In genomic region chr9:62344545-62344944, GRCm38 (mm10) we compare ENCODE assay signal across 8 mouse cellular contexts. TPM values are rescaled to one million over a fixed set of nuclear protein-coding genes. Genes with fewer than 3 reads are reported as not detected.
A peak's percentile ranks its signal among the peaks of the same experiment; 100 is the strongest.
DNase-seq lines count a peak whose midpoint lies in the region; ATAC-seq and TF ChIP-seq lines count a peak whose summit lies in the region.

No protein-coding gene starts in this region.

- no peak for TF ChIP-seq EP300 in lung, postnatal 0 days (IDR thresholded peaks at IDR 0.05)

- no peak for TF ChIP-seq CTCF in lung, postnatal 0 days (IDR thresholded peaks at IDR 0.05)

- H3K27ac ChIP-seq in heart, embryonic 16.5 days (ENCODE audit: low read length): peak overlapping the region; percentile 99
- peak overlapping the region; percentile 100 for H3K27ac ChIP-seq in lung, postnatal 0 days (ENCODE audit: low read length)

- H3K4me1 ChIP-seq in heart, embryonic 16.5 days (ENCODE audit: control insufficient read depth, insufficient read depth, low read length): peaks cover 43% of the 10 kb centered on the region
- peaks cover 20% of the 10 kb centered on the region; the same call in 1 of the 2 replicates for H3K4me1 ChIP-seq in lung, postnatal 0 days (ENCODE audit: insufficient read depth, low read depth, low read length)

- DNase-seq in CD4-positive, CD25-positive, alpha-beta regulatory T cell, adult 2 months (ENCODE audit: low read depth, low spot score): peak; percentile 92
- peak; percentile 81 for DNase-seq in adrenal gland, postnatal 10 days
- DNase-seq in kidney, postnatal 10 days: peak; percentile 78
- DNase-seq in lung, postnatal 0 days (ENCODE audit: low spot score): peak; percentile 90
- DNase-seq in ovary, postnatal 36 days (ENCODE audit: low spot score): peak; percentile 76
- DNase-seq in thymus, postnatal 14 days: peak; percentile 86

- H3K36me3 ChIP-seq in heart, embryonic 16.5 days (ENCODE audit: control insufficient read depth, insufficient read depth): no peaks in the 10 kb centered on the region
- no peaks in the 10 kb centered on the region for H3K36me3 ChIP-seq in lung, postnatal 0 days (ENCODE audit: insufficient read depth, low read length)

- ATAC-seq in erythroblast, adult 5-6 weeks (replicated peaks; ENCODE audit: low FRiP score, poor library complexity, severe bottlenecking): 0 out of 2 replicates have a peak, but pooled peaks have one; percentile 38
- ATAC-seq in heart, embryonic 16.5 days (replicated peaks; ENCODE audit: extremely low read depth, insufficient read depth, low FRiP score): peak; percentile 15
- peak; percentile 40 for ATAC-seq in lung, postnatal 0 days

- peak overlapping the region; percentile 97 for H3K9ac ChIP-seq in heart, embryonic 16.5 days (ENCODE audit: low read length)
- peak overlapping the region; percentile 98 for H3K9ac ChIP-seq in lung, postnatal 0 days (replicated peaks; ENCODE audit: low read depth)

- peak overlapping the region; percentile 84 for H3K4me2 ChIP-seq in heart, embryonic 16.5 days (ENCODE audit: low read depth, low read length)
- peak overlapping the region; percentile 80 for H3K4me2 ChIP-seq in lung, postnatal 0 days (replicated peaks; ENCODE audit: low read depth, low read length)

- H3K4me3 ChIP-seq in heart, embryonic 16.5 days (ENCODE audit: low read length): peak overlapping the region; percentile 95
- peak overlapping the region; percentile 90 for H3K4me3 ChIP-seq in lung, postnatal 0 days (ENCODE audit: low read depth, low read length)

- under 1% methylated on average over 26 of the region's 26 CpGs for WGBS in heart, embryonic 16.5 days
- WGBS in lung, postnatal 0 days: 0% methylated on average over 18 of the region's 26 CpGs

- no peaks in the 10 kb centered on the region for H3K27me3 ChIP-seq in heart, embryonic 16.5 days (ENCODE audit: control insufficient read depth, insufficient read depth, low read length)
- H3K27me3 ChIP-seq in lung, postnatal 0 days (replicated peaks; ENCODE audit: insufficient read depth, low read length): no peaks in the 10 kb centered on the region

- no peaks in the 10 kb centered on the region for H3K9me3 ChIP-seq in heart, embryonic 16.5 days (replicated peaks; ENCODE audit: control insufficient read depth, low read length)
- no peaks in the 10 kb centered on the region for H3K9me3 ChIP-seq in lung, postnatal 0 days (ENCODE audit: low read length)

RNA-seq across cellular contexts. Expression of gene Anp32a, which starts 3.5 kb away (rescaled TPM):
- 100 to 1,000 TPM; 274 to 316 TPM for total RNA-seq in adrenal gland, postnatal 10 days (2021)
- total RNA-seq in erythroblast, adult 5-6 weeks (2015; ENCODE audit: low replicate concordance): 71.1 and 137 TPM in 2 replicates
- total RNA-seq in erythroblast, adult 5-6 weeks (2017; ENCODE audit: low replicate concordance): 126 and 136 TPM in 2 replicates
- 141 and 176 TPM in 2 replicates for polyA plus RNA-seq in heart, embryonic 16.5 days (2015; fragmentation: Nextera tagmentation; extraction: Ambion mirVana)
- 101 and 141 TPM in 2 replicates for polyA plus RNA-seq in lung, postnatal 0 days (2015; fragmentation: Nextera tagmentation; extraction: Ambion mirVana)

Comparison
In these comparisons a context has a peak if more than half of its experiments do, and no peak if none do; other contexts are left out.
1. Peak in every context shown above with its lines: DNase-seq, ATAC-seq, H3K4me3 ChIP-seq and H3K27ac ChIP-seq.